Mouse (Mus musculus): ENCODE results near the gene Etv3.

The Etv3 gene

GRCm38 (mm10) chr3:87556668-87557278 is 31.6 kb downstream of the Etv3 start:
- no peak for DNase-seq (ENCODE audit: low read depth)

GRCm38 (mm10) chr3:87560156-87560555 is 34.9 kb downstream of the Etv3 start:
- no peak for DNase-seq (ENCODE audit: low read depth)

GRCm38 (mm10) chr3:87561434-87561833 is 36.2 kb downstream of the Etv3 start:
- no peak for DNase-seq (ENCODE audit: low read depth)

GRCm38 (mm10) chr3:87562370-87562769 is 37.2 kb downstream of the Etv3 start:
- peak; percentile 59 for DNase-seq (ENCODE audit: low read depth)

GRCm38 (mm10) chr3:87563466-87563865 is 38.3 kb downstream of the Etv3 start:
- no peak for DNase-seq (ENCODE audit: low read depth)

- DNase-seq (ENCODE audit: low read depth) = no peak
These were observed 40.4 kb downstream of the Etv3 start for GRCm38 (mm10) chr3:87565623-87566022.

GRCm38 (mm10) chr3:87566066-87566465 is 40.9 kb downstream of the Etv3 start:
- DNase-seq (ENCODE audit: low read depth) = no peak

- no peak for DNase-seq (ENCODE audit: low read depth)
These were observed 42.3 kb downstream of the Etv3 start for GRCm38 (mm10) chr3:87567497-87567896.

- no peak for DNase-seq (ENCODE audit: low read depth)
These were observed 43.5 kb downstream of the Etv3 start for GRCm38 (mm10) chr3:87568681-87569080.

GRCm38 (mm10) chr3:87575766-87576165 is 50.6 kb downstream of the Etv3 start:
- peak; percentile 17 for DNase-seq (ENCODE audit: low read depth)

- no peak for DNase-seq (ENCODE audit: low read depth)
These were observed 57.1 kb downstream of the Etv3 start for GRCm38 (mm10) chr3:87582259-87582658.
